Mouse (Mus musculus) yolk sac, embryonic 10.5 days (tissue): Measurements from ENCODE around the gene Canx.
"Not testable (repeated sequence)": the region's sequence is repeated elsewhere in the genome, so short reads cannot be mapped to it uniquely, and the experiment has no call there.

Experiments used
- DNase-seq: peaks from one replicate; pipeline ENCODE4 v3.0.0-alpha.2; 2017; ENCODE audit warnings: low spot score

Canx gene

GRCm38 (mm10) chr11:50325496-50326301, at the start of gene Canx:
Gene Canx (minus strand): TSS chr11:50325673.
- DNase-seq = peak; percentile 99

- no peak for DNase-seq
Observed at GRCm38 (mm10) chr11:50374286-50375015, 49.0 kb upstream of the Canx start.

- no peak for DNase-seq
Observed at GRCm38 (mm10) chr11:50373621-50374020, 48.1 kb upstream of the Canx start.

- no peak for DNase-seq
Observed at GRCm38 (mm10) chr11:50373086-50373485, 47.6 kb upstream of the Canx start.

GRCm38 (mm10) chr11:50371911-50372310, 46.4 kb upstream of the Canx start:
- no peak for DNase-seq

GRCm38 (mm10) chr11:50371399-50371841, 45.9 kb upstream of the Canx start:
- peak; percentile 51 for DNase-seq

- no peak for DNase-seq
Observed at GRCm38 (mm10) chr11:50370969-50371368, 45.5 kb upstream of the Canx start.

- no peak for DNase-seq
Observed at GRCm38 (mm10) chr11:50369360-50369911, 44.0 kb upstream of the Canx start.

GRCm38 (mm10) chr11:50367531-50367930, 42.1 kb upstream of the Canx start:
- no peak for DNase-seq

GRCm38 (mm10) chr11:50365322-50365721, 39.8 kb upstream of the Canx start:
- no peak for DNase-seq

- peak; percentile 65 for DNase-seq
Observed at GRCm38 (mm10) chr11:50364548-50364947, 39.1 kb upstream of the Canx start.

- DNase-seq = not testable (repeated sequence)
Observed at GRCm38 (mm10) chr11:50361282-50361681, 35.8 kb upstream of the Canx start.

- DNase-seq = peak; percentile 59
Observed at GRCm38 (mm10) chr11:50358950-50359861, 33.7 kb upstream of the Canx start.

GRCm38 (mm10) chr11:50355395-50355794, 29.9 kb upstream of the Canx start:
- DNase-seq = peak; percentile 72

- DNase-seq = peak; percentile 68
Observed at GRCm38 (mm10) chr11:50354851-50355250, 29.4 kb upstream of the Canx start.

GRCm38 (mm10) chr11:50354162-50354561, 28.7 kb upstream of the Canx start, which contains the start of gene Cby3:
Gene Cby3 (plus strand): TSS chr11:50354462.
- no peak for DNase-seq

GRCm38 (mm10) chr11:50352177-50352576, 26.7 kb upstream of the Canx start:
- DNase-seq = no peak

GRCm38 (mm10) chr11:50346256-50347032, 21.0 kb upstream of the Canx start:
- no peak for DNase-seq

GRCm38 (mm10) chr11:50345486-50345885, 20.0 kb upstream of the Canx start:
- no peak for DNase-seq

- no peak for DNase-seq
Observed at GRCm38 (mm10) chr11:50336891-50337290, 11.4 kb upstream of the Canx start.

GRCm38 (mm10) chr11:50336126-50336525, 10.7 kb upstream of the Canx start:
- no peak for DNase-seq
